ENCODE assay signal across 9 mouse cellular contexts in genomic region chr8:119446990-119447780, GRCm38 (mm10). TPM values are rescaled to one million over a fixed set of nuclear protein-coding genes. Genes with fewer than 3 reads are reported as not detected.
DNase-seq lines count a peak whose midpoint lies in the region; ATAC-seq and TF ChIP-seq lines count a peak whose summit lies in the region.
"Had no signal": no experiment of that assay in that cellular context is flagged by ENCODE, and none has a peak within 500 bp of the region (broad histone marks: within the 10 kb centered on the region; RNA-seq: fewer than 3 reads in every experiment).

No protein-coding gene starts in this region.

- peak overlapping the region; percentile 70 for H3K9ac ChIP-seq in heart, embryonic 16.5 days (ENCODE audit: low read length)
- no peak overlapping the region for H3K9ac ChIP-seq in heart, adult 2 months (ENCODE audit: low read depth, low read length)
- peak overlapping the region; percentile 82 for H3K9ac ChIP-seq in hindbrain, embryonic 13.5 days
- peak overlapping the region; percentile 77 for H3K9ac ChIP-seq in midbrain, embryonic 13.5 days (replicated peaks)

- no peak overlapping the region for H3K27ac ChIP-seq in heart, embryonic 16.5 days (ENCODE audit: low read length)
- no peak overlapping the region for H3K27ac ChIP-seq in heart, adult 2 months
- H3K27ac ChIP-seq in hindbrain, embryonic 13.5 days = peak overlapping the region; percentile 55; the same call in 1 of the 2 replicates
- no peak overlapping the region for H3K27ac ChIP-seq in midbrain, embryonic 13.5 days

- peaks cover 2% of the 10 kb centered on the region; the same call in 1 of the 2 replicates for H3K4me1 ChIP-seq in heart, embryonic 16.5 days (ENCODE audit: control insufficient read depth, insufficient read depth, low read length)
- no peaks in the 10 kb centered on the region for H3K4me1 ChIP-seq in heart, adult 2 months (ENCODE audit: control insufficient read depth, insufficient read depth, low read length)
- peaks cover 31% of the 10 kb centered on the region for H3K4me1 ChIP-seq in hindbrain, embryonic 13.5 days (replicated peaks)
- H3K4me1 ChIP-seq in midbrain, embryonic 13.5 days (replicated peaks) = peaks cover 21% of the 10 kb centered on the region

- H3K36me3 ChIP-seq in heart, embryonic 16.5 days (ENCODE audit: control insufficient read depth, insufficient read depth) = no peaks in the 10 kb centered on the region
- no peaks in the 10 kb centered on the region for H3K36me3 ChIP-seq in heart, adult 2 months (ENCODE audit: control insufficient read depth, insufficient read depth, low read length)
- no peaks in the 10 kb centered on the region for H3K36me3 ChIP-seq in hindbrain, embryonic 13.5 days
- no peaks in the 10 kb centered on the region for H3K36me3 ChIP-seq in midbrain, embryonic 13.5 days

- ATAC-seq in heart, embryonic 16.5 days (replicated peaks; ENCODE audit: extremely low read depth, insufficient read depth, low FRiP score) = no peak
- peak; percentile 38 for ATAC-seq in hindbrain, embryonic 13.5 days (ENCODE audit: low FRiP score)
- peak; percentile 68 for ATAC-seq in midbrain, embryonic 13.5 days

- H3K27me3 ChIP-seq in heart, embryonic 16.5 days (ENCODE audit: control insufficient read depth, insufficient read depth, low read length) = peaks cover 47% of the 10 kb centered on the region
- peaks cover 6% of the 10 kb centered on the region for H3K27me3 ChIP-seq in heart, adult 2 months (ENCODE audit: control insufficient read depth, insufficient read depth, low read length)
- H3K27me3 ChIP-seq in hindbrain, embryonic 13.5 days = peaks cover 42% of the 10 kb centered on the region
- H3K27me3 ChIP-seq in midbrain, embryonic 13.5 days = peaks cover 40% of the 10 kb centered on the region

- H3K9me3 ChIP-seq in heart, embryonic 16.5 days (replicated peaks; ENCODE audit: control insufficient read depth, low read length) = no peaks in the 10 kb centered on the region
- no peaks in the 10 kb centered on the region for H3K9me3 ChIP-seq in hindbrain, embryonic 13.5 days
- H3K9me3 ChIP-seq in midbrain, embryonic 13.5 days = no peaks in the 10 kb centered on the region

- intact Hi-C loops in heart, adult 2 months (cut with DNase I) = loop anchor here (2.0 kb wide), 1 partner anchor 158 kb away; the partner anchor contains the start of gene Taf1c

- no peak for TF ChIP-seq POLR2A in heart, adult 2 months (IDR thresholded peaks at IDR 0.05; ENCODE audit: insufficient read depth, low read depth, low read length)

- DNase-seq in heart, adult 2 months = no peak
- peak; percentile 74 for DNase-seq in embryo, embryonic 11 days
- DNase-seq in T-cell, adult 2 months (ENCODE audit: low spot score) = no peak
- no peak for DNase-seq in cerebellum, adult 18-20 months
- no peak for DNase-seq in cerebellum, adult 11-12 months

- TF ChIP-seq EP300 in heart, adult 2 months (IDR thresholded peaks at IDR 0.05; ENCODE audit: insufficient read depth, low read depth, low read length) = no peak

- WGBS in heart, embryonic 16.5 days = 1% methylated on average over 52 of the region's 80 CpGs
- WGBS in heart, adult 2 months = 2% methylated on average over 73 of the region's 80 CpGs
- under 1% methylated on average over 59 of the region's 80 CpGs for WGBS in hindbrain, embryonic 13.5 days
- WGBS in midbrain, embryonic 13.5 days = under 1% methylated on average over 56 of the region's 80 CpGs

- H3K4me3 ChIP-seq in heart, embryonic 16.5 days (ENCODE audit: low read length) = peak overlapping the region; percentile 67
- H3K4me3 ChIP-seq in heart, adult 2 months = no peak overlapping the region
- H3K4me3 ChIP-seq in hindbrain, embryonic 13.5 days = peak overlapping the region; percentile 69
- peak overlapping the region; percentile 60 for H3K4me3 ChIP-seq in midbrain, embryonic 13.5 days (replicated peaks)
- H3K4me3 ChIP-seq: myocyte had no signal

- peak overlapping the region; percentile 99 for H3K4me2 ChIP-seq in heart, embryonic 16.5 days (ENCODE audit: low read depth, low read length)
- peak overlapping the region; percentile 77 for H3K4me2 ChIP-seq in hindbrain, embryonic 13.5 days
- peak overlapping the region; percentile 83 for H3K4me2 ChIP-seq in midbrain, embryonic 13.5 days (replicated peaks)

- no peak for TF ChIP-seq CTCF in heart, adult 2 months (IDR thresholded peaks at IDR 0.05)

- no peaks in the 10 kb centered on the region for H3K79me2 ChIP-seq in heart, adult 2 months (replicated peaks; ENCODE audit: control insufficient read depth, insufficient read depth, low read length)

RNA-seq across cellular contexts. Expression of gene Necab2, which starts 0.7 kb away (rescaled TPM):
- polyA plus RNA-seq in heart, embryonic 16.5 days (2015; fragmentation: Nextera tagmentation; extraction: Ambion mirVana) = 0.12 and 0.21 TPM in 2 replicates
- not detected for total RNA-seq in heart, adult 2 months (2021)
- not detected in 2 replicates for polyA plus RNA-seq in heart, adult 2 months (2012; rRNA removed)
- polyA plus RNA-seq in hindbrain, embryonic 13.5 days (2015; fragmentation: Nextera tagmentation; extraction: Ambion mirVana) = 34.5 and 36.4 TPM in 2 replicates
- 34.9 and 37.6 TPM in 2 replicates for polyA plus RNA-seq in midbrain, embryonic 13.5 days (2015; fragmentation: Nextera tagmentation; extraction: Ambion mirVana)
- polyA plus RNA-seq: myocyte had no signal

RNA-seq across cellular contexts. Expression of gene Osgin1, which starts 13.3 kb away (rescaled TPM):
- polyA plus RNA-seq in heart, embryonic 16.5 days (2015; fragmentation: Nextera tagmentation; extraction: Ambion mirVana) = 0.74 and 0.85 TPM in 2 replicates
- total RNA-seq in heart, adult 2 months (2021) = 1 to 10 TPM; 3.9 to 5.5 TPM
- polyA plus RNA-seq in heart, adult 2 months (2012; rRNA removed) = 7.2 and 7.8 TPM in 2 replicates
- polyA plus RNA-seq in hindbrain, embryonic 13.5 days (2015; fragmentation: Nextera tagmentation; extraction: Ambion mirVana) = 0.08 and 0.28 TPM in 2 replicates
- 0.10 and 0.28 TPM in 2 replicates for polyA plus RNA-seq in midbrain, embryonic 13.5 days (2015; fragmentation: Nextera tagmentation; extraction: Ambion mirVana)

RNA-seq across cellular contexts. Expression of gene Mlycd, which starts 52.5 kb away (rescaled TPM):
- 21.4 and 25.5 TPM in 2 replicates for polyA plus RNA-seq in heart, embryonic 16.5 days (2015; fragmentation: Nextera tagmentation; extraction: Ambion mirVana)
- 100 to 1,000 TPM; 110 to 118 TPM for total RNA-seq in heart, adult 2 months (2021)
- 83.8 and 99.1 TPM in 2 replicates for polyA plus RNA-seq in heart, adult 2 months (2012; rRNA removed)
- polyA plus RNA-seq in hindbrain, embryonic 13.5 days (2015; fragmentation: Nextera tagmentation; extraction: Ambion mirVana) = 14.1 and 14.8 TPM in 2 replicates
- 11.8 and 13.8 TPM in 2 replicates for polyA plus RNA-seq in midbrain, embryonic 13.5 days (2015; fragmentation: Nextera tagmentation; extraction: Ambion mirVana)

RNA-seq across cellular contexts. Expression of gene Slc38a8, which starts 54.3 kb away (rescaled TPM):
- polyA plus RNA-seq in heart, embryonic 16.5 days (2015; fragmentation: Nextera tagmentation; extraction: Ambion mirVana) = not detected in 2 replicates
- total RNA-seq in heart, adult 2 months (2021) = not detected
- polyA plus RNA-seq in heart, adult 2 months (2012; rRNA removed) = 0.12 TPM in 1 of 2 replicates, not detected in the other
- polyA plus RNA-seq in hindbrain, embryonic 13.5 days (2015; fragmentation: Nextera tagmentation; extraction: Ambion mirVana) = not detected in 2 replicates
- polyA plus RNA-seq in midbrain, embryonic 13.5 days (2015; fragmentation: Nextera tagmentation; extraction: Ambion mirVana) = not detected in 2 replicates
- polyA plus RNA-seq: myocyte had no signal

Comparison
In these comparisons a context has a peak if more than half of its experiments do, and no peak if none do; other contexts are left out.
1. RNA of gene Necab2, which starts 0.7 kb away (polyA plus RNA-seq): 34.9 to 37.6 TPM in midbrain, embryonic 13.5 days and 34.5 to 36.4 TPM in hindbrain, embryonic 13.5 days; 0.12 to 0.21 TPM in heart, embryonic 16.5 days and not detected in heart, adult 2 months; every median in the first group is over 10 times any median in the second.
2. Peak in every context shown above with its lines, with median percentiles within 50 percentile points of each other: H3K4me2 ChIP-seq.